Mouse (Mus musculus) inflammation-experienced regulatory T-cells, adult 16 weeks (primary cell): ENCODE data around the gene Svs4. TPM values are rescaled to one million over a fixed set of nuclear protein-coding genes. Genes with fewer than 3 reads are reported as not detected.

Experiments used
- polyA plus RNA-seq: library from polyadenylated mRNA; unstranded; fragments of 100-300 nt; shearing (Covaris generic); gene quantifications from one replicate; pipeline ENCODE4 v1.2.1, GENCODE M21; 2017

The Svs4 gene
- not detected for polyA plus RNA-seq

GRCm38 (mm10) chr2:164278359-164278758, at the start of gene Svs4:
TSS of gene Svs4 (minus strand) at chr2:164278459.

GRCm38 (mm10) chr2:164316451-164316850, 38.2 kb upstream of the Svs4 start, which contains the start of gene Svs6:
TSS of gene Svs6 (plus strand) at chr2:164316751.

GRCm38 (mm10) chr2:164288968-164289367, 10.7 kb upstream of the Svs4 start, which contains the start of gene Svs3a:
TSS of gene Svs3a (plus strand) at chr2:164289268.

GRCm38 (mm10) chr2:164256540-164256939, 21.7 kb downstream of the Svs4 start, which contains the start of gene Svs3b:
TSS of gene Svs3b (minus strand) at chr2:164256640.

GRCm38 (mm10) chr2:164238366-164238765, 39.9 kb downstream of the Svs4 start, which contains the start of gene Svs2:
TSS of gene Svs2 (minus strand) at chr2:164238466.

Other genes starting within 250 kb of the Svs4 start
- 300 TPM for gene Stk4, start 208.1 kb downstream of the Svs4 start, polyA plus RNA-seq
- 143 TPM for gene Tomm34, start 207.3 kb downstream of the Svs4 start, polyA plus RNA-seq
- gene Kcns1, start 107.3 kb downstream of the Svs4 start, polyA plus RNA-seq = not detected
- not detected for gene Wfdc5, start 95.7 kb downstream of the Svs4 start, polyA plus RNA-seq
- not detected for gene Wfdc12, start 87.9 kb downstream of the Svs4 start, polyA plus RNA-seq
- not detected for gene Wfdc15a, start 78.3 kb downstream of the Svs4 start, polyA plus RNA-seq
- gene Wfdc15b, start 56.8 kb downstream of the Svs4 start, polyA plus RNA-seq = not detected
- not detected for gene Svs2, start 40.0 kb downstream of the Svs4 start, polyA plus RNA-seq
- gene Svs3b, start 21.8 kb downstream of the Svs4 start, polyA plus RNA-seq = not detected
- gene Svs3a, start 10.8 kb upstream of the Svs4 start, polyA plus RNA-seq = not detected
- not detected for gene Svs6, start 38.3 kb upstream of the Svs4 start, polyA plus RNA-seq
- not detected for gene Svs5, start 54.3 kb upstream of the Svs4 start, polyA plus RNA-seq
- 25.8 TPM for gene Slpi, start 110.6 kb upstream of the Svs4 start, polyA plus RNA-seq
- gene Rbpjl, start 124.7 kb upstream of the Svs4 start, polyA plus RNA-seq = not detected
- gene Matn4, start 126.7 kb upstream of the Svs4 start, polyA plus RNA-seq = not detected
- gene Sdc4, start 165.4 kb upstream of the Svs4 start, polyA plus RNA-seq = 46.9 TPM
- 27.2 TPM for gene Sys1, start 178.5 kb upstream of the Svs4 start, polyA plus RNA-seq
- 1.4 TPM for gene Gm20458, start 182.5 kb upstream of the Svs4 start, polyA plus RNA-seq
- 0.33 TPM for gene Trp53tg5, start 195.3 kb upstream of the Svs4 start, polyA plus RNA-seq
- 7.6 TPM for gene Dbndd2, start 207.6 kb upstream of the Svs4 start, polyA plus RNA-seq
- 26.3 TPM for gene Pigt, start 219.1 kb upstream of the Svs4 start, polyA plus RNA-seq